Mouse (Mus musculus): ENCODE data around the gene Chchd10. TPM values are rescaled to one million over a fixed set of nuclear protein-coding genes. Genes with fewer than 3 reads are reported as not detected.

The Chchd10 gene
- total and polyA plus RNA-seq, 3 experiments, result 147 to 540 (median 254) TPM

DNA sequence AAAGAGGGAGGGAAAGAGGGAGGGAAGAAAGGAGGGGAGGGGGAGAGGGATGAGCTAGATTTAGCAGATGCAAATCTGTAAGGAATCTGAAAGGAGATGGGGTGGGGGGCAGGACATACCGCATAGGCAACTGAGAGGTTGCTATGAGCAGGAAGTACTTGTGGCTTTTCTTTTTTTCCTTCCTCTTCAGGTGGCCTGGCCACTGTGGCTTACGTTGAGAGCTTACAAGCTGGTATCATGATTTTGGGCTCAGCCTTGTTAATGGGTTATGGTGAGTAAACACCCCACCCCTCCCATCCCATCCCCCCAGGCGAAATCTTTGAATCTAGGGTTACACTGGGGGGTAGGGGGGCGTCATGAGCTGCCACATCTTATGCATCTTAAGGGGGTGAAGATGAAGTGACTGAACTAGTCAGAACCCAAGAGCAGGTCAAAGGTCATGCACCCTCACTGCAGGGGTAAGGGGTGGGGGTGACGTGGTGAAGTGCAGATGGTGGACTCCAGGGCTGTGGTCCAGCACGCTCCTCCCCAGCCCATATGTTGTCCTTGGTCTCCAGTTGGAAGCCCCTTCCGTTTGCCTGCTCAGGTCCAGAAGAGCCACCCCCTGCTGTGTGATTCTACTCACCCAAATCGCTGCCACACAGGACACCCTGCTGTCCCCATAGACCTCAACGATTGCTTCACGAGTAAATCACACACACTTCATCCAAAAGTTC is 45.3 kb downstream of the Chchd10 start:
- H3K9ac ChIP-seq (ENCODE audit: insufficient read depth, low read depth), result no peak overlapping the region
- H3K4me3 ChIP-seq (replicated peaks in 1 of 3; ENCODE audit: low read depth in 2 of 3, low read length in 2 of 3, poor library complexity in 1 of 3), result peak overlapping the region in 1 of 3 experiments; percentile 5
- dilution Hi-C loops (cut with MboI; ENCODE audit: extremely low pct_ligation_motif_present, extremely low pct_unique_long_range_greater_than_20kb, low sequenced_read_pairs), result no loop called here
- peak; percentile 66 for DNase-seq (ENCODE audit: extremely low read depth)
- no peaks in the 10 kb centered on the region for H3K79me2 ChIP-seq (replicated peaks; ENCODE audit: control insufficient read depth, extremely low read depth, insufficient read depth, poor library complexity, severe bottlenecking)
- in situ Hi-C loops (cut with MboI; ENCODE audit: low pct_ligation_motif_present, low pct_unique_long_range_greater_than_20kb, low sequenced_read_pairs), result loop anchor here (10.0 kb wide), 1 partner anchor 137 kb away; the partner anchor contains the start of gene Slc5a4b
- no peak for TF ChIP-seq BHLHE40 (IDR thresholded peaks at IDR 0.05; ENCODE audit: low read depth, low read length)
- TF ChIP-seq JUN (IDR thresholded peaks at IDR 0.05; ENCODE audit: insufficient read depth, low read depth, low read length), result no peak
- TF ChIP-seq ELF1 (IDR thresholded peaks at IDR 0.05; ENCODE audit: low read depth, low read length), result 0 out of 2 replicates have a peak, but pooled peaks have one; percentile 4
- no peak for TF ChIP-seq PAX5 (IDR thresholded peaks at IDR 0.05; ENCODE audit: low read length)
- no peak for TF ChIP-seq ZMIZ1 (IDR thresholded peaks at IDR 0.05; ENCODE audit: low read depth, low read length)
- TF ChIP-seq USF1 (IDR thresholded peaks at IDR 0.05; ENCODE audit: low read depth, low read length), result no peak
- no peak for TF ChIP-seq MAX (IDR thresholded peaks at IDR 0.05; ENCODE audit: low read length)
- TF ChIP-seq GABPA (IDR thresholded peaks at IDR 0.05; ENCODE audit: insufficient replicate concordance, low read depth, low read length), result no peak
- no peak for TF ChIP-seq POLR2A (IDR thresholded peaks at IDR 0.05; ENCODE audit: low read depth, low read length)
- TF ChIP-seq MAZ (IDR thresholded peaks at IDR 0.05; ENCODE audit: low read depth, low read length), result peak; percentile 17; the same call in 1 of the 2 replicates
- no peak for TF ChIP-seq TBP (conservative IDR thresholded peaks at IDR 0.05; ENCODE audit: low read depth, low read length)
- no peak for TF ChIP-seq CTCF (conservative IDR thresholded peaks at IDR 0.05 in 1 of 2, IDR thresholded peaks at IDR 0.05 in 1 of 2; ENCODE audit: low read depth in 2 of 2, low read length in 2 of 2)
- no peak; the same call in 1 of the 2 replicates for TF ChIP-seq EP300 (IDR thresholded peaks at IDR 0.05; ENCODE audit: low read length)
- no peak; the same call in 1 of the 2 replicates for TF ChIP-seq IRF4 (IDR thresholded peaks at IDR 0.05; ENCODE audit: low read depth, low read length)
- TF ChIP-seq HCFC1 (IDR thresholded peaks at IDR 0.05; ENCODE audit: low read depth, low read length), result no peak
- peak; percentile 54; the same call in 1 of the 2 replicates for TF ChIP-seq MEF2A (IDR thresholded peaks at IDR 0.05; ENCODE audit: borderline replicate concordance, low read depth, low read length)
- TF ChIP-seq ETS1 (conservative IDR thresholded peaks at IDR 0.05; ENCODE audit: low read depth, low read length), result peak; percentile 19; the same call in 1 of the 2 replicates
- no peak for TF ChIP-seq ZC3H11A (IDR thresholded peaks at IDR 0.05; ENCODE audit: low read depth, low read length)
- TF ChIP-seq RCOR1 (conservative IDR thresholded peaks at IDR 0.05; ENCODE audit: low read depth, low read length), result no peak
- no peak for TF ChIP-seq NRF1 (IDR thresholded peaks at IDR 0.05; ENCODE audit: low read depth, low read length)
- TF ChIP-seq E2F4 (IDR thresholded peaks at IDR 0.05; ENCODE audit: insufficient replicate concordance, low read depth, low read length), result no peak
- TF ChIP-seq POLR2AphosphoS2 (IDR thresholded peaks at IDR 0.05; ENCODE audit: low read depth, low read length), result no peak
- TF ChIP-seq ZNF384 (IDR thresholded peaks at IDR 0.05; ENCODE audit: low read depth, low read length), result peak; percentile 30; the same call in 1 of the 2 replicates
- no peak for TF ChIP-seq RAD21 (IDR thresholded peaks at IDR 0.05; ENCODE audit: low read depth, low read length)
- no peak for TF ChIP-seq UBTF (IDR thresholded peaks at IDR 0.05; ENCODE audit: low read depth, low read length)
- TF ChIP-seq NELFE (IDR thresholded peaks at IDR 0.05; ENCODE audit: low read depth, low read length), result no peak
- TF ChIP-seq KAT2A (IDR thresholded peaks at IDR 0.05; ENCODE audit: insufficient replicate concordance, low read length), result no peak
- TF ChIP-seq SMC3 (IDR thresholded peaks at IDR 0.05; ENCODE audit: low read depth, low read length), result no peak
- no peak for TF ChIP-seq MYC (IDR thresholded peaks at IDR 0.05; ENCODE audit: low read depth, low read length)
- no peak for TF ChIP-seq CHD2 (IDR thresholded peaks at IDR 0.05; ENCODE audit: low read length)
- no peak for TF ChIP-seq MXI1 (IDR thresholded peaks at IDR 0.05; ENCODE audit: low read depth, low read length)
- TF ChIP-seq MAFK (IDR thresholded peaks at IDR 0.05; ENCODE audit: insufficient replicate concordance, low read length), result no peak
- TF ChIP-seq JUND (conservative IDR thresholded peaks at IDR 0.05; ENCODE audit: low read depth, low read length), result no peak
- no peak for TF ChIP-seq SIN3A (IDR thresholded peaks at IDR 0.05; ENCODE audit: low read length)
- TF ChIP-seq ZKSCAN1 (IDR thresholded peaks at IDR 0.05; ENCODE audit: borderline replicate concordance, low read depth, low read length), result no peak
- H3K9me3 ChIP-seq (replicated peaks; ENCODE audit: low read length), result peaks cover 6% of the 10 kb centered on the region
- H3K4me2 ChIP-seq (ENCODE audit: insufficient read depth, low read depth, poor library complexity, severe bottlenecking), result peak overlapping the region; percentile 26
- H3K27ac ChIP-seq (ENCODE audit: insufficient read depth, low read depth), result 0 out of 2 replicates have a peak overlapping the region, but pooled peaks have one; percentile 2
- H3K27me3 ChIP-seq (replicated peaks), result no peaks in the 10 kb centered on the region
- peaks cover 23 to 36% of the 10 kb centered on the region in 2 experiments for H3K4me1 ChIP-seq (ENCODE audit: control insufficient read depth in 1 of 2, insufficient read depth in 2 of 2)
- no peaks in the 10 kb centered on the region for H3K36me3 ChIP-seq (replicated peaks in 1 of 2; ENCODE audit: control insufficient read depth in 1 of 2, insufficient read depth in 1 of 2, low read length in 1 of 2)

Data from CH12.LX (cell line).